Mouse (Mus musculus) NIH3T3 (cell line): ENCODE data around the gene Mtmr11.

Experiments used
- DNase-seq: peaks from one replicate; pipeline ENCODE4 v3.0.0-alpha.2; 2012; ENCODE audit warnings: low read depth

The Mtmr11 gene

DNA sequence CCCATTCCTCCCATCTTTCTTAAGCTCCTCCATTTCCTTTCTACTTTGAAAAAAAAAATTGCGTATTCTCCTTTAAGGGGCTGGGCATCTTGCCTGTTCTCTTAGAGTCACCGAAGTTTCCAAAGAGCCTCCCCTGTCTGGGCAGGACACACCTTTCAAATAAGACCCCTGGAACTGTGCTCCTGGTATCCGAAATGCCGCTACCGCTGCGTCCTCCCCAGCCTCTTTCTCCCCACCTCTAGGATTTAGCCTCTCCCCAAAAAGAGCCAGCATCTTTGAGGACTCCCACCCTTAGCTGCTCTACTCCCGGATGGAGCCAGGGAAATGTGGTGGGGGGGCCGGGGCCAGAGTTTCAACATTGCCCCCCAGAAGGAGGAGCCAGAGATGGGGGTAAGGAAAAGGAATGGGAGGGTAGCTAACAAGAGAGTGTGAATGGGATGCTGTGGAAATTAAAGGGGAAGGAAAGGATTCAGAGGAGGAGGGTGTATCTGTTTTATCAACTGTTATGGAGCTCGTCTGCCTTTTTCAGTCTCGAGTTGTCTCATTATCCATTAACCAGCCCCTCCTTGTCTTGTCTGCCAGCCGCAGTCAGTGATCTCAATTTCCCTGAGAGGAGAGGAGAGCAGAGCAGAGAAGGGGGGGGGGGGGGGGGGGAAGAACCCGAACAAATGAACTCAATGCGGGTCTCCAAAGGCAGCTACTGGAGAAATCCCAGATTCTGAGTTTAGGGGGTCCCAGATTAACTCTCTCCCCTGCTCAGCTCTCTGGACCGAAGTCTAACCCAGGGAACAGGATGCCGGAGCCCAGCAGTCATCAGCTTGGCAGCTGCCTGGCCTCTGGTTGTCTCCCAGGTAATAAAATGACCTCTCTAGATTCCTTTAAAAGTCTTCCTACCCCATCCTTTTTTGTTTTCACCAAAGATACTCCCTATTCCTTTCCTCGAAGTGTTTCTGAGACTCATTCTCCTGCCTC, at the start of gene Mtmr11:
TSS of gene Mtmr11 (plus strand) at position 136 of the 972 bp plus-strand sequence.
- peak; percentile 85 for DNase-seq

DNA sequence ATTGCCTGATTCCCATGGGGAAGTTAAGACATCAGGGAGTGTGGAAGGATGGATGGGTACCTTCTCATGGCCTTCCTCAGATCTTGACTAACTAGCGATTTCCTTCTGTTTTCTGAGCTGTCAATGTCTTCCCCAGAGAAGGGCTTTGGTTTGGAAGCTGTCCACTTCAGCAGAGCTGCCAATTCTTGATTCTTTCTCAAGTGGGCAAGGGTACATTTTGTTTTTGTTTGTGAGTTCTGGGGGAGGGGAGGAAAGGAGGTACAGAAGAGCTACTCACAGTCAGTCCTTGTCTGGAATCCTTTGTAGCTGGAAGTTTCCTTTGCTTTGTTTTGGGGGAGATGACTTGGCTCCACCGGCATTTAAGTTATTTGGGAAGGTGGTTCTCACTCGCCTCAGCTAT, 48.6 kb upstream of the Mtmr11 start:
- peak; percentile 50 for DNase-seq

DNA sequence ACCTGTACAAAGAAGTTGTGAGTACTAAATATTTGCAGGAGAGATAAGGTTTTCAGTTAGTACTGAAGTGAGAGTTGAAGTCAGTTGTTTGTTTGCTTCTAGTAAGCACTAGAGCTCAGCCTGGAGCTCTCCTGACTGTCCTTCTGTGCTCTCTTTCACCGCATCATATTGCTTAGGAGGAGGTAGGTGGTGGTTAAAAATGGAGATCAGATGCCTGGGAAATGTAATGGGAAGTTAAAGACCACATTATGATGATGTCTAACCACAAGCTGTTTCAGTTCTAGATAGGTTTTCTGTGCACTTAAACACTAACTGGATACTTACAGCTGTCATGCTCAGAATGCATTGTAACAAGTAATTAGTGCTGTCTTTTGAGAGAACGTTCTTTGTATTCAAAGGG, 43.7 kb upstream of the Mtmr11 start:
- DNase-seq: no peak

DNA sequence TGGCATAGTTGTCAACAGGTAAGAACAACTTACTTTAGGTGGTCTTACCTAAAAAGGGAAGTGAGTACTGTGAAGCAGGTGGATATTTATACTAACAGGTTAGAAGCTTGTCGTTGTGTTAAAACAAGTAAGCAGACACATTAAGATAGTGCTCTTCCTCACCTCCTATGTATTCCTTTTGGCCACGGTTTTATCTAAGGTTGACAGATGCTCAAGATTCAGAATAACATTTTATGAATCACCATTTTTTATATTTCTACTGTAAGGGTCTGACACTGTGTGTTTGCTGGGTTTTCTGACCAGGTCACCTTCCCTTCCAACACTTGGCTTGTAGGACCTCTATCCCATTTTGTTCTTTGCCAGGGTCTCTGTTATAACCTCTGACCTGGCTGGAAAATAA, 43.1 kb upstream of the Mtmr11 start:
- no peak for DNase-seq

DNA sequence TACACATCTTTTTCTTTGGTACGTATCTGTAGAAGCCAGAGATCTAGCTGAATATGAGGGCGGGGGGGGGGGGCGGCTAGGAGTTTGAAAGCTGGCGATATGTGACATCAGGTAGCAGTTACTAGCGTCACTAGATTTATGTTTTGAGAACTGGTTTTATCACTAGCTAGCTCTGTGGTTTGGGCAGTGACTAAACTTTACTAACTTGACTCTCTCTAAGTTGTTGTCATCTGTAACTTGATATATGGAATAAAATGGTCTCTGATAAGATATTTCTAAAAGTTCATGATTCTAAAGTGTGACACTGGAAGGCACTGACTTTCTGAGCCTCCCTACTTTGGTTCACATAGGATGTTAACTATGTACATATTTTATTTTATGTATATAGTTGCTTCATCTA, 37.6 kb upstream of the Mtmr11 start:
- no peak for DNase-seq

DNA sequence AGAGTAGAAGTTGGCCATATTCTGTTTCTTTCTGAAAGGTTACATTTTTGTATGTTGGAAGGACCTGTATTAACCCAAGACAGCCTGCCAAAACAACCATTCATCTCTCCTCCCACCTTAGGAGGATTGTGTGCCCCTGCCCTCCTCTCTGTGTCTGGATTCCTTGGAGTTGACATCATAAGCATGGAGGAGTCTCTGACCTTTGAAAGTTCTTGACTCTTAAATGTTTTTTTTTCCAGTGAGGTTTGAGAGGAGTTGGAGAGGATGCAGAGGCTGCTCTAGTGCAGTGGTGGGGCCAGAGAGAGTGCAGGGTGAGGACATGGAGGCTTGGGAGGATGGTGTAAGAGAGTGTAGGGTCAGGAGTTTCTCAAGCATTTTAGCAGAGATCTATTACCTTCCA, 33.7 kb upstream of the Mtmr11 start:
- DNase-seq: peak; percentile 64

DNA sequence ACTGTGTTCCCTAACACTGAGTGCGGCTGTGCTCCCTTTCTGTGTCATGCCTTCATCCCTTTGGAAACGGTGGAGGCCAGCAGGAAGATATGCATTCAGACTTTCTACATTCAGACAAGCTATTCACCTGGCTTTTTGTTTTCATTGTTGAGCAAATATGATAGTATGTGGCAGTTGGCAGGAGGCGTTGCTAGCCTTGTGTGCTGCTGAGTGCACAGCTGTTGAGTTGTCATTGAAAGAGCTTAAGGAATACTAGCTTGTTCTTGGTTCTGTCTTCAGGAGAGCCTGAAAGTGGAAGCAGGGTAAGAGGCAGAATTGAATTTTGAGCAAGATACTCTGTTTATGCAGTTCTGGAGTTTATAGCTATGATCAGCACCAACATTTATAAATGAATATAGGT, 29.3 kb upstream of the Mtmr11 start:
- DNase-seq: no peak

DNA sequence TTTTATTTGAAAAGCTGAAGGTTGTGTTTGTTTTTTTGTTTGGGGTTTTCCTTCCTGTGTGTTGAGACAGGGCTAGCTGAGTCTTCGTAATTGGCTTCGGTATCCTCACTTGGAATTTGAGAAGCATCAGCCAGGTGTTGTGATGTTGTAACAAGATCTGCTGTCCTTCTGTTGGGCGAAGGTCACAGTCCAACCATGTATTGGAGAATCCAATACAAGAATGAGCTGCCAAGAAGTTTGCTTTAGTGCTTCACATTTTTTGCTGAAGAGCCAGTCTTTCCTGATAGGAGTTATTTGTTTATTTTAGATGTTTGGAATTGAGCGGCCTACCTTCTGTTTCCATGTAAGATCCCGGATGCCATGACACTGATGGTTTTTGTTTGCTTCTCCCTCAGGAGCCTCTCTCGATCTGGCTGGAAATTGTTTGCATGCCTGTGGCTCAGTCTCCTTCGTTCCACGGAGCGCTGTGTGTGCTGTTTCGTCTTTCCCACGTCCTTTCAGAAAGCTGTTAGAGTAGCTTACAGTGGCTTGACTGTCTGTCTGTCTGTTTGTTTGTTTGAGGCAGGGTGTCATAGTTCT, 28.4 kb upstream of the Mtmr11 start:
- no peak for DNase-seq

DNA sequence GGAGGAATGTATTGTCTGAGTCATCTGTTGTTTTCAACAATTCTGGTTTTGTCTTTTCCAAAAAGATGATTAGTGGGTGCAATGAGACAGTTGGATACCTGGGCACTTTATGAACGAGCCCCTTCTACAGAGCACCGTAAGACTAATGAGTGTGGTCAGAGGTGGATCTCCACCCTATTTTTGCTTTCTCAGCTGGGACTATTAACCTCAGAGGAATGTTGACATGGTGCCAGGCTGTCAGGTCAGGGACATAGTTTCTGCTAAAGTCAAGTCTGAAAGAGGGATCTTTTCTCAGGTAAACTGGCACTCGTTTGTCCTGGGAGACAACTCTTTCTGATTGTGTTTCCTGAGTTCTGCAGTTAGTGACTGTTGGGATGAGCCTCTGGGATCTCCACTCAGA, 26.8 kb upstream of the Mtmr11 start:
- DNase-seq: peak; percentile 43

DNA sequence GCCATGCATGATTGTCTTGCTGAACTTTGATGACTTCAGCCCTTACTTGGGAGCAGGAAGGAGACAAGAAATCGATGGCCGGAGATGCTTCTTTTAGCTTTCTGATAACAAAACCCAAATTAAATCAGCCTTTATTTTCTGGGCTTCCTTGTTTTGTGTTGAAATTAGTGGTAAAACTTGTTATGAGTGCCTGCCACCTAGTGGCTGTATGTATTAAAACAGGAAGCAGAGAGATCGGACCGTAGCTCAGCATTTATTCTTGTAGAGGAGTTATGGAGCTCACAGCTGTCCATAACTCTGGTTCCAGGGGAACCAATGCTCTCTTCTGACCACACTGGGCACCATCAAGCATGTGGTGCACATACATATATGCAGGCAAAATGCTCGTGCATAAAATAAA, 13.9 kb upstream of the Mtmr11 start:
- peak; percentile 88 for DNase-seq

DNA sequence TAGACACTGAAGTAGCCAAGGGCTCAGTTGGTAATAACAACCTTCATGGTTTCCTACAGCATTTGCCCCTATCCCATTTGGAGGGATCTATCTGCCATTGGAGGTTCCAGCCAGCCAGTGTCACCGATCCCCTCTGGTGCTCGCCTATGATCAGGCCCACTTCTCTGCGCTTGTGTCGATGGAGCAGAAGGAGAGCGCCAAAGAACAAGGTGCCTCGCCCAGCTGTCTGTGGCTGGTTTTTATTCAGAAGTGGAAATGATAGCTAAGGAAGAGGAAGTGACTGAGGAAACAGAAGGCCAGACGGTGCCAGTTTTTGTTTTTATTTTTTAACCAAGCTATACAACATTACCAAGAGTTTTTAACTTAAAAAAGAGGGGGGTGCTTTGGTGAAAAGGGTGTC, 10.0 kb upstream of the Mtmr11 start:
- no peak for DNase-seq

DNA sequence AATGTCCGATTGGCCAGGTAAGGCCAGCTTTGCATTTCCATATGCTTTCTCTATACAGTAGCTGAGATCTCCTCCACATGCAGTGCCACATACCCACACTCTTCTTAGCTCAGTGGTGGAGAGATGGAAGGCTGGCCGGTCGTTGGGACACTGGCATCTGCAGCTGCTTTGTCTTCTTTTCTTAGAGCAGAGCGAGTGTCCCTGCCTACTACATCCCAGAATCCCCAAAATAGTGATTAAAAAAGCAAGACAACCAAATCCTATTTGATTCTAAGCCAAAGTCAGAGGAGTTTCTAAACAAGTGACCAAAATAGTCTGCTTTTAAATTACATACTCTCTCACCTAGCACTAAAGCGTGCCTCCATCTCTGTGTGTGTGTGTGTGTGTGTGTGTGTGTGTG, 9.2 kb upstream of the Mtmr11 start:
- no peak for DNase-seq

DNA sequence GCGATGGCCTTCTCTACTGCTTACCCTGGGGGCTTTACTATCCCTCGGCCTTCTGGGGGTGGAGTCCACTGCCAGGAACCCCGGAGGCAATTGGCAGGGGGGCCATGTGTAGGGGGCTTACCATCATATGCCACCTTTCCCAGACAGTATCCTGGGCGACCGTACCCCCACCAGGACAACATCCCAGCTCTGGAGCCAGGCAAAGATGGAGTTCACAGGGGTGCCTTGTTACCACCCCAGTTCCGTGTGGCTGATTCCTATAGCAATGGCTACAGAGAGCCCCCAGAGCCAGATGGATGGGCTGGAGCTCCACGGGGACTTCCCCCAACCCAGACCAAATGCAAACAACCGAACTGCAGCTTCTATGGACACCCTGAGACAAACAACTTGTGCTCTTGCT, 6.3 kb upstream of the Mtmr11 start:
- DNase-seq: no peak

DNA sequence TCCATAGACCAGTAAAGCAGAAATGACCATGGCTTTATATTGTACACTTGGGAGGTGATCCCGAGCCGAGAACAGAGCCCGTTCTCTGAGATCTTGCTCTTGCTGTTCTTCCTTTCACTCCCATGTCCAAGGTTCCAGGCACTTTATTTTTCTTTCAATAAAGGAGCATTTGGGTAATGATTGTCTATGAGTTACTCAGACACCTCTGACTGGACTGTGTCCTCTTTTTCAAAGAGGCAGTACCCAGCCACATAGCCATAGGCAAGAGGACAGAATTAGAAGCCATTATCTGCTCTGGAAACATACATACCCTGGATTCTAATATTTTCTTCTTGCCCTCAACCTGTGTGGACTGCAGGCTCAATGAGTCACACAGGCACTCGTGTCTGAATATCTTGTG, 2.0 kb upstream of the Mtmr11 start:
- DNase-seq: no peak

DNA sequence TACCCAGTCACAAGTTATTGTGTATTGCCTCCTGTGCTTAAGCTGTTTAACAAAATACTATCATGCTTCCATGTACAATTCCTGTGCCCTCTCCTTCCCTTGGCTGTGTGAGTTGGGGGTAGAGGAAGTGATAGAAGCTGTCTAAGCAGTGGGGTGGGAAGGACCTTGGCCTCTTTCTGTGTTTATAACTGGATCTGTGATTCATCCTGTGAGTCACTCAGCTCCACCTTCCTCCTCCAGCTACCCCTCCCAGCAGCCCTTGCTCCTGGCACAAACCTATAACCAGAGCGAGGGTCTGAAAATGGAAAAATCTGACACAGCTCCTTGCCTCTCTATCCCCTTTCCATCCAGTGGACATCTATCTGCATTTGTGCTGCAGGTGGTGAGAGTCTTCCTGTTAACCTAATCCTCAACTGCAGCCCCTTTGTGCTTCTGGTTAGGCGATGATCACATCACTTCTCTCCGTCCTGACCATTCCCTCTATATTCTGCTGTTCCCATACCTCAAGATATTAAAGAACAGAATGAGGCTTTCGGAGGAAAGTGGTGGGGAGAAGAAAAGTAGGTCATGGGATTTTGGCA, 1.5 kb upstream of the Mtmr11 start:
- peak; percentile 90 for DNase-seq

DNA sequence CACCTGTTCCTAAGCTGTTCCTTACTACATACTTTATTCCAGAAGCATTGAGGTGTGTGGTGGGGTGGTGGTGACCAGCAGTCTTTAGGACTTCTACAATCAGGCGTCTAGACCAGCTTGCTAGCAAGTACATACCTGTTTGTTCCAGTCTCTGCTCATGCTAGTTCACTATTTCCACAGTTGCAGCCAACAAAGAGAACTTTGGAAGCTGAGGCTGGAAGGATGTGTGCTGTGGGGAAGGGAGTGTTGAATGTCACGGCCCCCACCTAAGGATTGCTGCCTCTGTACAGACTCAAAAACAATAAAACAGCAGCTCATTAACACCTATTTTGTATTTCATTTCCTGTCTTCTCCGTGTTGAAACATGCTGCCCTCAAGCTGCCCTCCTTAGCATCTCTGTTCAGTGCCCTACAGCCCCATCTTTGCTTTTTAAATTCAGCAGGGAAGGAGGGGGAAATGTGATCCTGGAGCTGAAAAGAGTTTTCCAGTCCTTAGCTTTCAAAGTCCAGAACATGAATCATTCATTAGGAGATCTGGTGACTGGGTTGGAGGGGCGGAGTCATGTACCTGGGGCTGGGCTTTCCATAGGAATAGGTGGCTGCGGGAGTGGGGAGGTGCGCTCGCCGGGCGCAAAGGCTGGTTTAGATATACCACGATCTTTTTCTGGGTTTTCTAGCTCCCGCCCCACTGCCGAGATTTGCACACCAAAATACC, 844 bp upstream of the Mtmr11 start:
- DNase-seq: peak; percentile 93

DNA sequence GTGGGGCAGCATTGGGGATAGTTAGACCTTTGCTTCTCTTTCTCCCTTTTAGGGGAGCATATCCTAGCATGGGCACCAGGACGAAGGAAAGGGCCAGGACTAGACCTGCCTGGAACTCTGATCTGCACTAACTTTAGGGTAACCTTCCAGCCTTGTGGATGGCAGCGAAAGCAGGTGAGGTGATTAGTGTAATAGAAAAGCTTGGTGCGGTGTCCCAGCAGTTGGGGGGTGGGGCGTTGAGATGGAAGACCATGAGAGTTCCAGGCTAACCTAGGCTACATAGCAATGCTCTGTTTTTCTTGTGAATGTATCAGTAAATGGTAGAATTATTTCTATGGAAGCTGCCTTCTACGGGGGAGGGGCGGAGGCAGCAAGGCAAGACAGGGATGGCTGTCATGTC, 1.2 kb downstream of the Mtmr11 start:
- DNase-seq: peak; percentile 10

DNA sequence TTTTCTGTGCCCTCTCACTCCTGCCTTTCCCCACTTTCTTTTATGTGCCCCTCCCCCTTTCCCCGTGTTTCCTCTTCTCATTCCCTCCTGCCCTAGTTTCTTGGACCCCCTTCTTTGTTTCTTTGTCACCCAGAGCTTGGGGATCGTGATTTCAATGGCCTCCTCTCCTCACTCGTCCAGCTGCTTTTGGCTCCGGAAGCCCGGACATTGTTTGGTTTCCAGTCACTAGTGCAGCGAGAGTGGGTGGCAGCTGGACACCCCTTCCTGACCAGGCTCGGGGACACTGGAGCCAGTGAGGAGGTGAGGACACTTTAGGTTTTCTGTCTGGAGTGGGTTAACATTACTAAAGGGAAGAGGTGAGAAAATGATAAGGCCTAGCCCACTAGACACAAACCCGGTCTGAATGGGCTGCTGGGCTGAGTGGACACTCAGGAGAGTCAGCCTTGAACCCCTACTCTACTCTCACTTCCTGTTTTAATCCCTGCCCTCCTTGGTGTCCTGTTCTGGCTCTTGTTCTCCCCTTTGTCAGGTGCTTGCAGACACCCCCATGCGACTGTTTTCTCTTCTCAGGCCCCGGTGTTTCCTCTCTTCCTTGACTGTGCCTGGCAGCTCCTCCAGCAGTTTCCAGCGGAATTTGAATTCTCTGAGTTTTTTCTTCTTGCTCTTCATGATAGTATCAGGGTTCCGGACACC, 6.8 kb downstream of the Mtmr11 start:
- DNase-seq: no peak

DNA sequence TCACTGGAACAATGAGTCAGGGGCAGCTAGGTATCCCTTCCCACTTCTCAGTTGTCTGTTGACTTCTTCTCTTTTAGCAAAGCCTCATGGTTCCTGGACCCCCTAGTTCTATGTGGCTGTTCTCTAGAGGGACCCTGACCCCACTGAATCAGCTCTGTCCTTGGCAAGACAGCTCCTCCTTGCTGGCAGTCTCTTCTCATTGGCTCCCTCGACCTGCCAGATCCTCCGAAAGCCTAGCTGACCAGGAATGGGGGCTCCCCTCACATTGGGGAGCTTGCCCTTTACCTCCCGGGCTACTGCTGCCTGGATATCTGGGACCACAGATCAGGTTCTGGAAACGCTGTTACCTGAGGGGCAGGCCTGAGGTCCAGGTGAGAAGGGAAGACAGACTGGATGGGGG, 8.5 kb downstream of the Mtmr11 start:
- DNase-seq: no peak

DNA sequence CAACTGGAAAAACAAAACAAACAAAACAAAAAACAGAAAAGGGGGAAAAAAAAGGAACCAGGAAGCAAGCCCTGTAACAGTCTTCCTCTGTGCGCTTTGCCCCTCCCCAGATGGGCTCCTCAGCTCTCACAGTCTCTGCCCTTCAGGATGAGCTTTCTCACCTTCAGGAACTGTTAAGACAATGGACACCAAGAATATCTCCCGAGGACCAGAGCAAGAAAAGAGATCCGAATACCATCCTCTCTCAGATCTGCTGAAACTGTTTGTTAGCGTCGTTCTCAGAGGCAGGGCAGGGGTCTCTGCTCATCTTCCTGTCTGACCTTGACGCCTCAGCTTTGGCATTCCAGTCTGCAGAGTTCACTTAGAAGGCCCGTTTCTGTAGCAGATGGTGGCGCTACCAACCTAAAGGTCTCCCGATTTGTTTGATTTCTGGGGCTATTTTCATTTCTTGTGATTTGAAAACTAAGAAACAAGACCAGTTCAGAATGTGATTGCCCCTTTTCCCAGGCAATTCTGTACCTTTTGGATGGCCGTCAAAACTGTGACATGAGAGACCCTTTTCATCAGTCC, 9.3 kb downstream of the Mtmr11 start:
- DNase-seq: no peak

DNA sequence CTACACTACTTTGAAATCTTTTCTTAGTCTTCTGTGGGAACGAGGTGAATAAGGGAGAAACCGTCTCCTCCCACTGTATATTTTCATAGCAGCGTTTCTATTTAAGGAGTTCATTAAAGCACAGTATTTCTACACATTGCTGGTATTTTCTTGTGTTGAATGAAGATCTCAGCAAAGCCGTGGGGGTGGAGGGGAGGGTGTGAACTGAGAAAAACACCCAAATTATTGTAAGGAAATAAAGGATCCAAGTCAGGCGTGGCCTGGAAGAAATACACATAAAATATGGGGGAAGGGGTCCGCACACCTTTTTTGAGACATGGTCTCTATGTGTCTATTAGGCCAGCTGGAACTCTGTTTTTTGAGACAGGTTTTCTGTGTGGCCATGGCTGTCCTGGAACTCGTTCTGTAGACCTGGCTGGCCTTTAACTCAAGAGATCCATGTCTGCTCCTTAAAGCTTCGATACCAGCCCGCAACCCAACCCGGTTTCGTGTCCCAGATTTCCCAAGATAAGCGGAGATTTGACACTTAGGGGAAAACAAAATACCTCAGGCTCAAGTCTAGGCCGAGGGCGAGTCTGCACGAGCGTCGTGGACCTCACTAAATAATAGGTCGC, 9.9 kb downstream of the Mtmr11 start:
- DNase-seq: peak; percentile 33
